Mouse (Mus musculus) heart, postnatal 36 days (tissue): Measurements from ENCODE around the gene Acat2. TPM values are rescaled to one million over a fixed set of nuclear protein-coding genes. Genes with fewer than 3 reads are reported as not detected.
"Not testable (repeated sequence)": the region's sequence is repeated elsewhere in the genome, so short reads cannot be mapped to it uniquely, and the experiment has no call there.

Experiments used
- DNase-seq, 2 experiments: peaks; one replicate each; pipeline ENCODE4 v3.0.0; 2021 to 2022
- intact Hi-C: fragments of 180-260 bp; cut with DNase I; formaldehyde crosslinking; loops from one replicate; pipeline ENCODE4 v1.15.1; 2025
- total RNA-seq, 2 experiments: library from RNA; stranded (reverse); gene quantifications; 2 replicates each; pipeline ENCODE4 v1.2.3; 2021

Acat2 gene
- total RNA-seq, 2 experiments from 2014 or later: 5.9 to 8.8 TPM

- DNase-seq: no peak
- intact Hi-C loops: no loop called here
Measured at GRCm38 (mm10) chr17:12973851-12974250, 13.3 kb upstream of the Acat2 start.

- DNase-seq: no peak
- intact Hi-C loops: no loop called here
Measured at GRCm38 (mm10) chr17:12967173-12967572, 6.6 kb upstream of the Acat2 start.

GRCm38 (mm10) chr17:12963476-12963875 is 2.9 kb upstream of the Acat2 start:
- no peak for DNase-seq
- intact Hi-C loops: loop anchor here (5.0 kb wide), 2 partner anchors 44 to 46 kb away; partner anchors contain the start of genes Mrpl18, Sod2 and Tcp1

- DNase-seq, intact Hi-C loops: not testable (repeated sequence)
Measured at GRCm38 (mm10) chr17:12959377-12959776, 1.2 kb downstream of the Acat2 start.

GRCm38 (mm10) chr17:12956664-12957063 is 3.9 kb downstream of the Acat2 start:
- intact Hi-C loops: no loop called here
- DNase-seq: no peak

GRCm38 (mm10) chr17:12949669-12950068 is 10.9 kb downstream of the Acat2 start:
- DNase-seq: no peak
- intact Hi-C loops: no loop called here

GRCm38 (mm10) chr17:12942459-12943162 is 17.9 kb downstream of the Acat2 start:
- DNase-seq: no peak

GRCm38 (mm10) chr17:12941543-12942260 is 18.8 kb downstream of the Acat2 start:
- intact Hi-C loops: no loop called here
- no peak for DNase-seq

More at GRCm38 (mm10) chr17:12942459-12943162, 17.9 kb downstream of the Acat2 start:
- intact Hi-C loops: no loop called here

- DNase-seq: no peak
- intact Hi-C loops: no loop called here
Measured at GRCm38 (mm10) chr17:12940151-12940805, 20.3 kb downstream of the Acat2 start, which contains the start of gene Acat3. Gene Acat3, minus strand, starts transcription at chr17:12940600.

GRCm38 (mm10) chr17:12939377-12940148 is 21.0 kb downstream of the Acat2 start:
- intact Hi-C loops, DNase-seq: not testable (repeated sequence)

GRCm38 (mm10) chr17:12938077-12938476 is 22.5 kb downstream of the Acat2 start:
- intact Hi-C loops: no loop called here
- no peak for DNase-seq

- intact Hi-C loops: no loop called here
- DNase-seq: no peak
Measured at GRCm38 (mm10) chr17:12937412-12937970, 23.1 kb downstream of the Acat2 start.

GRCm38 (mm10) chr17:12935719-12936118 is 24.8 kb downstream of the Acat2 start:
- intact Hi-C loops: no loop called here

GRCm38 (mm10) chr17:12931576-12931975 is 29.0 kb downstream of the Acat2 start:
- DNase-seq, intact Hi-C loops: not testable (repeated sequence)

More at GRCm38 (mm10) chr17:12935719-12936118, 24.8 kb downstream of the Acat2 start:
- DNase-seq: no peak

GRCm38 (mm10) chr17:12925703-12926180 is 34.8 kb downstream of the Acat2 start:
- no peak for DNase-seq
- intact Hi-C loops: no loop called here

- intact Hi-C loops: no loop called here
- DNase-seq: no peak
Measured at GRCm38 (mm10) chr17:12925001-12925400, 35.5 kb downstream of the Acat2 start.

GRCm38 (mm10) chr17:12921073-12921472 is 39.5 kb downstream of the Acat2 start:
- intact Hi-C loops: no loop called here
- no peak for DNase-seq

- no peak for DNase-seq
- intact Hi-C loops: loop anchor here (1.0 to 5.0 kb wide), 4 partner anchors 36 to 91 kb away; partner anchors contain the start of genes Acat2 and Sod2
Measured at GRCm38 (mm10) chr17:12916588-12917380, 43.8 kb downstream of the Acat2 start.
